Comparison of ENCODE assay signal across 8 mouse cellular contexts in genomic region chr6:94966962-94967361, GRCm38 (mm10).
DNase-seq lines count a peak whose midpoint lies in the region; ATAC-seq and TF ChIP-seq lines count a peak whose summit lies in the region.

No protein-coding gene starts in this region.

- no peak overlapping the region for H3K4me2 ChIP-seq in lung, postnatal 0 days (replicated peaks; ENCODE audit: low read depth, low read length)
- no peak overlapping the region for H3K4me2 ChIP-seq in embryonic facial prominence, embryonic 12.5 days (replicated peaks)

- TF ChIP-seq CTCF in lung, postnatal 0 days (IDR thresholded peaks at IDR 0.05), result peak; percentile 84

- no peaks in the 10 kb centered on the region for H3K27me3 ChIP-seq in lung, postnatal 0 days (replicated peaks; ENCODE audit: insufficient read depth, low read length)
- H3K27me3 ChIP-seq in embryonic facial prominence, embryonic 12.5 days, result no peaks in the 10 kb centered on the region

- no peaks in the 10 kb centered on the region for H3K36me3 ChIP-seq in lung, postnatal 0 days (ENCODE audit: insufficient read depth, low read length)
- no peaks in the 10 kb centered on the region for H3K36me3 ChIP-seq in embryonic facial prominence, embryonic 12.5 days

- H3K27ac ChIP-seq in lung, postnatal 0 days (ENCODE audit: low read length), result no peak overlapping the region
- 0 out of 2 replicates have a peak overlapping the region, but pooled peaks have one; percentile 5 for H3K27ac ChIP-seq in embryonic facial prominence, embryonic 12.5 days

- H3K9ac ChIP-seq in lung, postnatal 0 days (replicated peaks; ENCODE audit: low read depth), result no peak overlapping the region
- no peak overlapping the region for H3K9ac ChIP-seq in embryonic facial prominence, embryonic 12.5 days

- no peaks in the 10 kb centered on the region for H3K4me1 ChIP-seq in lung, postnatal 0 days (ENCODE audit: insufficient read depth, low read depth, low read length)
- H3K4me1 ChIP-seq in embryonic facial prominence, embryonic 12.5 days, result peaks cover 5% of the 10 kb centered on the region; the same call in 1 of the 2 replicates

- no peak for TF ChIP-seq EP300 in lung, postnatal 0 days (IDR thresholded peaks at IDR 0.05)

- H3K4me3 ChIP-seq in lung, postnatal 0 days (ENCODE audit: low read depth, low read length), result no peak overlapping the region
- no peak overlapping the region for H3K4me3 ChIP-seq in embryonic facial prominence, embryonic 12.5 days

- DNase-seq in frontal cortex, adult 2 months (ENCODE audit: extremely low spot score in 1 of 2, low spot score in 1 of 2), result peak; percentile 2 to 75
- no peak for DNase-seq in frontal cortex, postnatal 14 days (ENCODE audit: low spot score in 2 of 2)
- peak; percentile 89 for DNase-seq in lung, postnatal 0 days (ENCODE audit: low spot score)
- DNase-seq in lung, postnatal 4 days, result no peak
- DNase-seq in lung, postnatal 10 days, result peak; percentile 32
- DNase-seq in right cerebral cortex, postnatal 36 days (ENCODE audit: low spot score in 2 of 2), result no peak
- no peak for DNase-seq in right cerebral cortex, postnatal 25 days

- ATAC-seq in lung, postnatal 0 days, result no peak
- no peak for ATAC-seq in embryonic facial prominence, embryonic 12.5 days (ENCODE audit: insufficient number of reproducible peaks, insufficient read depth, low FRiP score, low TSS enrichment)

- WGBS in lung, postnatal 0 days, result 8% methylated on average over 3 of the region's 3 CpGs
- WGBS in embryonic facial prominence, embryonic 12.5 days, result 4% methylated on average over 3 of the region's 3 CpGs

- H3K9me3 ChIP-seq in lung, postnatal 0 days (ENCODE audit: low read length), result no peaks in the 10 kb centered on the region
- H3K9me3 ChIP-seq in embryonic facial prominence, embryonic 12.5 days, result no peaks in the 10 kb centered on the region

Comparison
In these comparisons a context has a peak if more than half of its experiments do, and no peak if none do; other contexts are left out.
1. DNase-seq: peak in frontal cortex, adult 2 months (2 of 2), lung, postnatal 0 days (single experiment) and lung, postnatal 10 days (single experiment); none in frontal cortex, postnatal 14 days (0 of 2), lung, postnatal 4 days (0 of 2), right cerebral cortex, postnatal 36 days (0 of 2) and right cerebral cortex, postnatal 25 days (single experiment).